Mouse (Mus musculus): Measurements from ENCODE around the gene BC034090. TPM values are rescaled to one million over a fixed set of nuclear protein-coding genes. Genes with fewer than 3 reads are reported as not detected.
A peak's percentile ranks its signal among the peaks of the same experiment; 100 is the strongest.

Gene BC034090
- polyA plus RNA-seq, 1 experiment from 2014 or later, result 2.5 TPM

- Histone ChIP-seq H3K27me3 (replicated peaks; ENCODE audit: control insufficient read depth, insufficient read depth, low read length) (no peaks in the 10 kb centered on the region), H3K4me3 (ENCODE audit: low read length) (no peak overlapping the region), H3K4me2 (ENCODE audit: low read depth, low read length) (no peak overlapping the region), H3K9ac (ENCODE audit: low read depth, low read length) (no peak overlapping the region), H3K36me3 (ENCODE audit: control insufficient read depth, insufficient read depth, low read length) (no peaks in the 10 kb centered on the region), H3K9me3 (ENCODE audit: control insufficient read depth, low read length) (no peaks in the 10 kb centered on the region), H3K27ac (ENCODE audit: low read length) (no peak overlapping the region), H3K4me1 (ENCODE audit: control insufficient read depth, insufficient read depth, low read length) (peaks cover 30% of the 10 kb centered on the region)
- no peak for ATAC-seq
- WGBS, result 60% methylated on average over 13 of the region's 13 CpGs
Observed at GRCm38 (mm10) chr1:155236306-155237024, 7.8 kb downstream of the BC034090 start.

- Histone ChIP-seq H3K4me1 (ENCODE audit: control insufficient read depth, insufficient read depth, low read length) (peaks cover 30% of the 10 kb centered on the region), H3K36me3 (ENCODE audit: control insufficient read depth, insufficient read depth, low read length) (no peaks in the 10 kb centered on the region), H3K27me3 (replicated peaks; ENCODE audit: control insufficient read depth, insufficient read depth, low read length) (no peaks in the 10 kb centered on the region), H3K9ac (ENCODE audit: low read depth, low read length) (no peak overlapping the region), H3K4me3 (ENCODE audit: low read length) (no peak overlapping the region), H3K27ac (ENCODE audit: low read length) (no peak overlapping the region), H3K4me2 (ENCODE audit: low read depth, low read length) (no peak overlapping the region), H3K9me3 (ENCODE audit: control insufficient read depth, low read length) (no peaks in the 10 kb centered on the region)
- no peak for ATAC-seq
- WGBS, result 24% methylated on average over 2 of the region's 2 CpGs
Observed at GRCm38 (mm10) chr1:155235641-155236040, 8.6 kb downstream of the BC034090 start.

- Histone ChIP-seq H3K4me1 (ENCODE audit: control insufficient read depth, insufficient read depth, low read length) (peaks cover 34% of the 10 kb centered on the region), H3K27ac (ENCODE audit: low read length) (peak overlapping the region; percentile 79), H3K9me3 (ENCODE audit: control insufficient read depth, low read length) (no peaks in the 10 kb centered on the region), H3K4me3 (ENCODE audit: low read length) (no peak overlapping the region), H3K9ac (ENCODE audit: low read depth, low read length) (peak overlapping the region; percentile 12; the same call in 1 of the 2 replicates), H3K4me2 (ENCODE audit: low read depth, low read length) (no peak overlapping the region), H3K36me3 (ENCODE audit: control insufficient read depth, insufficient read depth, low read length) (no peaks in the 10 kb centered on the region), H3K27me3 (replicated peaks; ENCODE audit: control insufficient read depth, insufficient read depth, low read length) (no peaks in the 10 kb centered on the region)
- WGBS, result 38% methylated on average over 14 of the region's 14 CpGs
- peak; percentile 67 for ATAC-seq
Observed at GRCm38 (mm10) chr1:155233931-155234607, 10.2 kb downstream of the BC034090 start.

- Histone ChIP-seq H3K4me3 (ENCODE audit: low read length) (no peak overlapping the region), H3K9ac (ENCODE audit: low read depth, low read length) (no peak overlapping the region), H3K4me2 (ENCODE audit: low read depth, low read length) (no peak overlapping the region), H3K27ac (ENCODE audit: low read length) (peak overlapping the region; percentile 79), H3K9me3 (ENCODE audit: control insufficient read depth, low read length) (no peaks in the 10 kb centered on the region), H3K4me1 (ENCODE audit: control insufficient read depth, insufficient read depth, low read length) (peaks cover 34% of the 10 kb centered on the region), H3K36me3 (ENCODE audit: control insufficient read depth, insufficient read depth, low read length) (no peaks in the 10 kb centered on the region), H3K27me3 (replicated peaks; ENCODE audit: control insufficient read depth, insufficient read depth, low read length) (no peaks in the 10 kb centered on the region)
- 80% methylated on average over 9 of the region's 9 CpGs for WGBS
- ATAC-seq, result no peak
Observed at GRCm38 (mm10) chr1:155233378-155233777, 10.9 kb downstream of the BC034090 start.

GRCm38 (mm10) chr1:155232786-155233185, 11.5 kb downstream of the BC034090 start:
- Histone ChIP-seq H3K9ac (ENCODE audit: low read depth, low read length) (no peak overlapping the region), H3K36me3 (ENCODE audit: control insufficient read depth, insufficient read depth, low read length) (no peaks in the 10 kb centered on the region), H3K4me1 (ENCODE audit: control insufficient read depth, insufficient read depth, low read length) (peaks cover 34% of the 10 kb centered on the region), H3K4me3 (ENCODE audit: low read length) (no peak overlapping the region), H3K27me3 (replicated peaks; ENCODE audit: control insufficient read depth, insufficient read depth, low read length) (no peaks in the 10 kb centered on the region), H3K27ac (ENCODE audit: low read length) (peak overlapping the region; percentile 31; the same call in 1 of the 2 replicates), H3K4me2 (ENCODE audit: low read depth, low read length) (no peak overlapping the region), H3K9me3 (ENCODE audit: control insufficient read depth, low read length) (no peaks in the 10 kb centered on the region)
- no peak for ATAC-seq
- 63% methylated on average over 6 of the region's 6 CpGs for WGBS

GRCm38 (mm10) chr1:155232385-155232784, 11.9 kb downstream of the BC034090 start:
- H3K4me1 ChIP-seq (ENCODE audit: control insufficient read depth, insufficient read depth, low read length), result peaks cover 34% of the 10 kb centered on the region
- no peak for ATAC-seq
- H3K9me3 ChIP-seq (ENCODE audit: control insufficient read depth, low read length), result no peaks in the 10 kb centered on the region
- no peak overlapping the region for H3K9ac ChIP-seq (ENCODE audit: low read depth, low read length)
- WGBS, result 67% methylated on average over 12 of the region's 12 CpGs
- peak overlapping the region; percentile 31; the same call in 1 of the 2 replicates for H3K27ac ChIP-seq (ENCODE audit: low read length)
- no peak overlapping the region for H3K4me3 ChIP-seq (ENCODE audit: low read length)
- H3K27me3 ChIP-seq (replicated peaks; ENCODE audit: control insufficient read depth, insufficient read depth, low read length), result no peaks in the 10 kb centered on the region
- no peaks in the 10 kb centered on the region for H3K36me3 ChIP-seq (ENCODE audit: control insufficient read depth, insufficient read depth, low read length)
- no peak overlapping the region for H3K4me2 ChIP-seq (ENCODE audit: low read depth, low read length)

- 47% methylated on average over 14 of the region's 14 CpGs for WGBS
- H3K9ac ChIP-seq (ENCODE audit: low read depth, low read length), result peak overlapping the region; percentile 6; the same call in 1 of the 2 replicates
- H3K4me1 ChIP-seq (ENCODE audit: control insufficient read depth, insufficient read depth, low read length), result peaks cover 25% of the 10 kb centered on the region
- H3K36me3 ChIP-seq (ENCODE audit: control insufficient read depth, insufficient read depth, low read length), result no peaks in the 10 kb centered on the region
- H3K4me3 ChIP-seq (ENCODE audit: low read length), result no peak overlapping the region
- H3K4me2 ChIP-seq (ENCODE audit: low read depth, low read length), result no peak overlapping the region
- no peaks in the 10 kb centered on the region for H3K27me3 ChIP-seq (replicated peaks; ENCODE audit: control insufficient read depth, insufficient read depth, low read length)
- peak; percentile 22; the same call in 1 of the 2 replicates for ATAC-seq
- no peaks in the 10 kb centered on the region for H3K9me3 ChIP-seq (ENCODE audit: control insufficient read depth, low read length)
- peak overlapping the region; percentile 14 for H3K27ac ChIP-seq (ENCODE audit: low read length)
Observed at GRCm38 (mm10) chr1:155229464-155230411, 14.5 kb downstream of the BC034090 start.

- Histone ChIP-seq H3K36me3 (ENCODE audit: control insufficient read depth, insufficient read depth, low read length) (no peaks in the 10 kb centered on the region), H3K4me2 (ENCODE audit: low read depth, low read length) (peak overlapping the region; percentile 45), H3K4me3 (ENCODE audit: low read length) (0 out of 2 replicates have a peak overlapping the region, but pooled peaks have one; percentile 9), H3K4me1 (ENCODE audit: control insufficient read depth, insufficient read depth, low read length) (peaks cover 23% of the 10 kb centered on the region), H3K9ac (ENCODE audit: low read depth, low read length) (0 out of 2 replicates have a peak overlapping the region, but pooled peaks have one; percentile 27), H3K27ac (ENCODE audit: low read length) (no peak overlapping the region), H3K27me3 (replicated peaks; ENCODE audit: control insufficient read depth, insufficient read depth, low read length) (no peaks in the 10 kb centered on the region), H3K9me3 (ENCODE audit: control insufficient read depth, low read length) (no peaks in the 10 kb centered on the region)
- 26% methylated on average over 16 of the region's 16 CpGs for WGBS
- peak; percentile 86 for ATAC-seq
Observed at GRCm38 (mm10) chr1:155223849-155224554, 20.2 kb downstream of the BC034090 start.

Data from intestine, embryonic 16.5 days (tissue).